15 mouse cellular contexts compared by ENCODE assay signal in the genomic region with DNA sequence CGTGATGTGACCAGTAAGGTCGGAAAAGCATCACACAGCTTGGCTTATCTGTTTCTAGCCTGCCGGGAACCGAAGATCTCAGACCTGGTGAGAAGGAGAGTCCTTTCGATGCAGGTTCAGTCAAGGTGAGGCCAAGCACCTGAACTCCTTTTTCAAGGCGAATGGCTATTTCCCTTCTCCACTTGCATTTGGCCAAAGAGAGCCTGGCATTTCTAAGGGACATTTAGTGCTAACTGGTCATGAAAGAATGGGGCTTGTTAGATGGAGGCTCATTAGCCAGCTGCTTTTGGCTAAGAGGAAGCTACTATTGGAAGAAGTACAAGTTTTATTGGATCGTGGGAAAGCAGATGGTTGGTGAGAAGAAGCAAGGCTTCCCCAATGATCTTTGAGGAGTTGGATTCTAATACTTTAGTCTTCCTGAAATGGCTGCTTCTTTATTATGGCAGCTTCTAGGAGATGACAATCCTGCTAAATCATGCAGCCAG. TPM values are rescaled to one million over a fixed set of nuclear protein-coding genes. Genes with fewer than 3 reads are reported as not detected.
"Had no signal": no experiment of that assay in that cellular context is flagged by ENCODE, and none has a peak within 500 bp of the region (broad histone marks: within the 10 kb centered on the region; RNA-seq: fewer than 3 reads in every experiment).

No protein-coding gene starts in this region.

- H3K27me3 ChIP-seq: limb, embryonic 15.5 days; liver, embryonic 12.5 days; midbrain, embryonic 15.5 days; neural tube, embryonic 12.5 days had no signal

- H3K27ac ChIP-seq: kidney, postnatal 0 days; limb, embryonic 15.5 days; liver, embryonic 12.5 days; midbrain, embryonic 15.5 days; neural tube, embryonic 12.5 days had no signal

- H3K9ac ChIP-seq: limb, embryonic 15.5 days; liver, embryonic 12.5 days; lung, embryonic 14.5 days; midbrain, embryonic 15.5 days; neural tube, embryonic 12.5 days had no signal

- H3K36me3 ChIP-seq: limb, embryonic 15.5 days; liver, embryonic 12.5 days; midbrain, embryonic 15.5 days; neural tube, embryonic 12.5 days had no signal

- H3K4me1 ChIP-seq: limb, embryonic 15.5 days; liver, embryonic 12.5 days; megakaryocyte, embryonic 14.5 days; neural tube, embryonic 12.5 days had no signal

- DNase-seq: kidney, adult 9 months; kidney, postnatal 36 days; lung, postnatal 10 days; lung, postnatal 4 days; right cerebral cortex, postnatal 25 days; thymus, postnatal 4 days had no signal

- H3K4me3 ChIP-seq: limb, embryonic 15.5 days; liver, embryonic 12.5 days; megakaryocyte, embryonic 14.5 days; midbrain, embryonic 15.5 days; neural tube, embryonic 12.5 days had no signal

RNA-seq across cellular contexts. Expression of a gene that starts 22.3 kb away (rescaled TPM):
- total RNA-seq: monocyte, adult 5-6 weeks; neutrophil, adult 5-6 weeks had no signal
